Mouse (Mus musculus) brain, embryonic 14.5 days (tissue): ENCODE measurements at regions not wholly inside any gene's neighbourhood (a gene's known extent, or its start where the extent isn't known, plus 50 kb on each side); places are given as distances from the start of the nearest gene placed in this dataset.

Source experiments
- DNase-seq: peaks from one replicate; pipeline ENCODE4 v3.0.0-alpha.2; 2011; ENCODE audit warnings: low read depth
- CTCF ChIP-seq: fragments of 200-500 bp; IDR thresholded peaks from 2 replicates; pipeline ENCODE4 v1.5.1; 2012; ENCODE audit warnings: inconsistent platforms, mild to moderate bottlenecking, moderate library complexity, borderline replicate concordance; ENCODE audit not compliant: insufficient read depth, insufficient read length; ENCODE audit errors: extremely low read depth
- POLR2A ChIP-seq: fragments of 200-500 bp; IDR thresholded peaks from 2 replicates; pipeline ENCODE4 v1.6.1; 2012; ENCODE audit warnings: mild to moderate bottlenecking, inconsistent platforms, borderline replicate concordance; ENCODE audit not compliant: poor library complexity, insufficient read depth, insufficient read length, severe bottlenecking; ENCODE audit errors: extremely low read depth

DNA sequence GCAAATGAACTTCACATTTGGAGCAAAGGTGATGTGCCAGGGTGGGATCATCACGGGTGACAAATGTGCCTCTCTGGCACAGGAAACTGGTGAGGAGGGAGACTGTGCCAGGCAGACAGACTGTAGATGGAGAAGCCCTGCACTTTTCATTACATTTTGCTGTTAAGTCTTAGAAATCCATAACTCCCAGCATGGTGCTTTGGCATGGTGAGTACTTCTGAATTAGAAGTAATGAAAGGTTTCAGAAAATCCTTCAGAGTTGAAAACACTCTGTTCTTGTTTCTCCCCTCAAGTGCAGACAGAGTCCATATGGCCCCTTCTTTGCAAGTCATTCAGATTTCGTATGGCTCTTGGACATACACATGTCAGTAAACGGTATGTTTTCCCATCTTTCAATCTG, 528.2 kb downstream of the Kctd8 start:
- DNase-seq, result peak; percentile 80
- TF ChIP-seq POLR2A (no peak), CTCF (no peak)

DNA sequence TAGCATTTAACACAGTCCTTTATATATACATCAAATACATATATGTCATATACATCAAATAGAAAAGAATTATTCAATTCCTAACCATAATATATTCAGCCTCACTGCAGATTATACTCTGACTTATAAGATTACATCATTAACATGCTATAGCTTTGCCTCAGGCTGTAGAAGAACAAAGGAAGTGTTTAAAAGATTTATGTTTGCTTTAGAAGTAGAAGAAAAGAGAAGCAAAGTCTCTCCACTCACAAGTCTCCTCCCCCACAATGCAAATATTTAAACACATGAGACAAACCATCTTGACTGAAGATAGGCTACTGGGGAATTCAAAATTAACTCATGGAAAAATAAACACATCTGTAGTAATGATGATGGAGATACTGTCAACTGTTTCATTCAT, 531.5 kb downstream of the Kctd8 start:
- no peak for TF ChIP-seq CTCF
- TF ChIP-seq POLR2A, result no peak
- no peak for DNase-seq
